8 mouse cellular contexts compared by ENCODE assay signal in genomic region chr13:55622649-55623541, GRCm38 (mm10). TPM values are rescaled to one million over a fixed set of nuclear protein-coding genes. Genes with fewer than 3 reads are reported as not detected.
A peak's percentile ranks its signal among the peaks of the same experiment; 100 is the strongest.
DNase-seq lines count a peak whose midpoint lies in the region; ATAC-seq lines count a peak whose summit lies in the region.

Caml (plus strand) TSS chr13:55623005.

- peak; percentile 95 for ATAC-seq in megakaryocyte progenitor cell, adult 5-6 weeks (replicated peaks; ENCODE audit: poor library complexity)

- peak; percentile 93 for DNase-seq in adipocyte (ENCODE audit: low spot score)
- DNase-seq in embryo, embryonic 10 days (ENCODE audit: low spot score): peak; percentile 94
- DNase-seq in gastrocnemius, postnatal 10 days: peak; percentile 83
- DNase-seq in induced T-regulatory cell, adult 2 months (ENCODE audit: low read depth): peak; percentile 97
- DNase-seq in left cerebral cortex, adult 9 months (ENCODE audit: low spot score in 2 of 2): peak; percentile 67 to 88
- DNase-seq in right cerebral cortex, postnatal 14 days: peak; percentile 77
- DNase-seq in urinary bladder, postnatal 36 days (ENCODE audit: low spot score in 2 of 2): peak; percentile 86 to 88

RNA-seq across cellular contexts. Expression of gene Caml, which starts in this region (rescaled TPM):
- 10 to 100 TPM; 13.0 to 17.1 TPM for total RNA-seq in gastrocnemius, postnatal 10 days (2021)
- 50.0 and 50.4 TPM in 2 replicates for total RNA-seq in megakaryocyte progenitor cell, adult 5-6 weeks (2015)
- 49.5 and 54.7 TPM in 2 replicates for total RNA-seq in megakaryocyte progenitor cell, adult 5-6 weeks (2017)

Comparison
In these comparisons a context has a peak if more than half of its experiments do, and no peak if none do; other contexts are left out.
1. Peak in every context shown above with its lines: DNase-seq and ATAC-seq.